Mouse (Mus musculus) brain, embryonic 18.5 days (tissue): ENCODE measurements around the gene Rnf144b.

ENCODE experiments used
- DNase-seq: peaks from one replicate; pipeline ENCODE4 v3.0.0-alpha.2; 2012; ENCODE audit warnings: low read depth, low spot score

Rnf144b gene

GRCm38 (mm10) chr13:47261961-47262360, 139.5 kb downstream of the Rnf144b start:
- DNase-seq = no peak

GRCm38 (mm10) chr13:47264382-47264781, 141.9 kb downstream of the Rnf144b start:
- no peak for DNase-seq

GRCm38 (mm10) chr13:47266411-47266810, 144.0 kb downstream of the Rnf144b start:
- DNase-seq = no peak

- DNase-seq = no peak
Observed at GRCm38 (mm10) chr13:47268227-47268626, 145.8 kb downstream of the Rnf144b start.

- DNase-seq = no peak
Observed at GRCm38 (mm10) chr13:47272928-47273327, 150.5 kb downstream of the Rnf144b start.

GRCm38 (mm10) chr13:47273487-47273886, 151.0 kb downstream of the Rnf144b start:
- DNase-seq = no peak

GRCm38 (mm10) chr13:47274139-47274538, 151.7 kb downstream of the Rnf144b start:
- DNase-seq = no peak

GRCm38 (mm10) chr13:47277000-47277823, 154.8 kb downstream of the Rnf144b start:
- no peak for DNase-seq

- no peak for DNase-seq
Observed at GRCm38 (mm10) chr13:47277824-47278290, 155.4 kb downstream of the Rnf144b start.

GRCm38 (mm10) chr13:47282221-47282620, 159.8 kb downstream of the Rnf144b start:
- no peak for DNase-seq

GRCm38 (mm10) chr13:47288449-47288848, 166.0 kb downstream of the Rnf144b start:
- DNase-seq = peak; percentile 51

- no peak for DNase-seq
Observed at GRCm38 (mm10) chr13:47296465-47296864, 174.0 kb downstream of the Rnf144b start.
